Mouse (Mus musculus) forebrain, embryonic 16.5 days (tissue): ENCODE results near the gene Lrig2. TPM values are rescaled to one million over a fixed set of nuclear protein-coding genes. Genes with fewer than 3 reads are reported as not detected.

Experiments
- ATAC-seq: fragments of 200-750 bp; cut with Nextera tagmentation; 2 replicates; pipeline ENCODE4 v1.8.0; 2017; ENCODE audit warnings: mild to moderate bottlenecking, moderate library complexity
- H3K27ac ChIP-seq: fragments of 300-500 bp; sonication (generic); 2 replicates; pipeline ENCODE4 v1.5.1; 2014; ENCODE audit warnings: low read length, control low read depth
- H3K27me3 ChIP-seq: fragments of 300-500 bp; sonication (generic); replicated peaks from 2 replicates; pipeline ENCODE4 v1.6.1; 2014; ENCODE audit warnings: low read length; ENCODE audit not compliant: control insufficient read depth, insufficient read depth
- H3K36me3 ChIP-seq: fragments of 300-500 bp; sonication (generic); 2 replicates; pipeline ENCODE4 v1.6.1; 2014; ENCODE audit not compliant: control insufficient read depth, insufficient read depth
- H3K4me1 ChIP-seq: fragments of 300-500 bp; sonication (generic); replicated peaks from 2 replicates; pipeline ENCODE4 v1.6.1; 2014; ENCODE audit warnings: low read length; ENCODE audit not compliant: control insufficient read depth, insufficient read depth
- H3K4me2 ChIP-seq: fragments of 300-500 bp; sonication (generic); 2 replicates; pipeline ENCODE4 v1.6.1; 2014; ENCODE audit warnings: mild to moderate bottlenecking, low read length, control low read depth
- H3K4me3 ChIP-seq: fragments of 300-500 bp; sonication (generic); replicated peaks from 2 replicates; pipeline ENCODE4 v1.5.1; 2014; ENCODE audit warnings: mild to moderate bottlenecking, low read length, control low read depth
- H3K9ac ChIP-seq: fragments of 300-500 bp; sonication (generic); replicated peaks from 2 replicates; pipeline ENCODE4 v1.6.1; 2014; ENCODE audit warnings: low read depth, low read length, control low read depth
- H3K9me3 ChIP-seq: fragments of 300-500 bp; sonication (generic); 2 replicates; pipeline ENCODE4 v1.6.1; 2016; ENCODE audit warnings: low read length; ENCODE audit not compliant: control insufficient read depth
- WGBS: fragments of 180-500 bp; shearing (Covaris S2); extraction: QIAGEN DNeasy Blood & Tissue Kit; methylation state at CpG from one replicate; pipeline ENCODE4 v1.1.7; 2014; 5-methylcytosine and 5-hydroxymethylcytosine counted together
- polyA plus RNA-seq: library from polyadenylated mRNA; unstranded; fragments of >200 nt; fragmentation: Nextera tagmentation; extraction: Ambion mirVana; gene quantifications from 2 replicates; pipeline ENCODE4 v1.2.1, GENCODE M21; 2015

Lrig2 gene
- polyA plus RNA-seq, 1 experiment from 2014 or later: 34.0 TPM

GRCm38 (mm10) chr3:104533223-104533622, 21.5 kb upstream of the Lrig2 start:
- Histone ChIP-seq H3K9me3 (no peaks in the 10 kb centered on the region), H3K4me3 (no peak overlapping the region), H3K9ac (no peak overlapping the region), H3K4me2 (no peak overlapping the region), H3K4me1 (no peaks in the 10 kb centered on the region), H3K27ac (no peak overlapping the region), H3K36me3 (no peaks in the 10 kb centered on the region), H3K27me3 (no peaks in the 10 kb centered on the region)
- WGBS: 90% methylated on average over 1 of the region's 1 CpGs
- ATAC-seq: no peak

GRCm38 (mm10) chr3:104526115-104526882, 14.6 kb upstream of the Lrig2 start:
- WGBS: 74% methylated on average over 4 of the region's 4 CpGs
- Histone ChIP-seq H3K27me3 (no peaks in the 10 kb centered on the region), H3K4me2 (no peak overlapping the region), H3K4me1 (no peaks in the 10 kb centered on the region), H3K9ac (no peak overlapping the region), H3K4me3 (no peak overlapping the region), H3K9me3 (no peaks in the 10 kb centered on the region), H3K27ac (no peak overlapping the region), H3K36me3 (no peaks in the 10 kb centered on the region)
- ATAC-seq: no peak

- no peaks in the 10 kb centered on the region for H3K27me3 ChIP-seq
- no peak overlapping the region for H3K27ac ChIP-seq
- H3K36me3 ChIP-seq: no peaks in the 10 kb centered on the region
- H3K4me2 ChIP-seq: no peak overlapping the region
- H3K9me3 ChIP-seq: no peaks in the 10 kb centered on the region
- no peaks in the 10 kb centered on the region for H3K4me1 ChIP-seq
- no peak overlapping the region for H3K9ac ChIP-seq
- WGBS: 33% methylated on average over 2 of the region's 2 CpGs
- ATAC-seq: no peak
- no peak overlapping the region for H3K4me3 ChIP-seq
Measured at GRCm38 (mm10) chr3:104525516-104525915, 13.8 kb upstream of the Lrig2 start.

- 87% methylated on average over 1 of the region's 1 CpGs for WGBS
- no peaks in the 10 kb centered on the region for H3K9me3 ChIP-seq
- H3K4me3 ChIP-seq: no peak overlapping the region
- no peak overlapping the region for H3K27ac ChIP-seq
- no peaks in the 10 kb centered on the region for H3K4me1 ChIP-seq
- no peak for ATAC-seq
- no peak overlapping the region for H3K4me2 ChIP-seq
- H3K27me3 ChIP-seq: no peaks in the 10 kb centered on the region
- H3K9ac ChIP-seq: no peak overlapping the region
- no peaks in the 10 kb centered on the region for H3K36me3 ChIP-seq
Measured at GRCm38 (mm10) chr3:104525029-104525428, 13.3 kb upstream of the Lrig2 start.

GRCm38 (mm10) chr3:104523333-104523871, 11.7 kb upstream of the Lrig2 start:
- Histone ChIP-seq H3K27me3 (no peaks in the 10 kb centered on the region), H3K36me3 (no peaks in the 10 kb centered on the region), H3K9me3 (no peaks in the 10 kb centered on the region), H3K4me1 (no peaks in the 10 kb centered on the region), H3K4me2 (no peak overlapping the region), H3K27ac (no peak overlapping the region), H3K4me3 (no peak overlapping the region), H3K9ac (no peak overlapping the region)
- no peak for ATAC-seq
- 79% methylated on average over 4 of the region's 4 CpGs for WGBS

GRCm38 (mm10) chr3:104521341-104521924, 9.7 kb upstream of the Lrig2 start:
- Histone ChIP-seq H3K27ac (no peak overlapping the region), H3K36me3 (no peaks in the 10 kb centered on the region), H3K27me3 (no peaks in the 10 kb centered on the region), H3K4me3 (no peak overlapping the region), H3K9me3 (no peaks in the 10 kb centered on the region), H3K4me1 (no peaks in the 10 kb centered on the region), H3K9ac (no peak overlapping the region), H3K4me2 (no peak overlapping the region)
- ATAC-seq: no peak
- 41% methylated on average over 3 of the region's 3 CpGs for WGBS

GRCm38 (mm10) chr3:104520471-104520870, 8.8 kb upstream of the Lrig2 start:
- H3K9ac ChIP-seq: no peak overlapping the region
- H3K36me3 ChIP-seq: no peaks in the 10 kb centered on the region
- no peak overlapping the region for H3K4me3 ChIP-seq
- H3K4me1 ChIP-seq: no peaks in the 10 kb centered on the region
- H3K27me3 ChIP-seq: no peaks in the 10 kb centered on the region
- no peak for ATAC-seq
- H3K9me3 ChIP-seq: no peaks in the 10 kb centered on the region
- no peak overlapping the region for H3K27ac ChIP-seq
- 65% methylated on average over 3 of the region's 3 CpGs for WGBS
- no peak overlapping the region for H3K4me2 ChIP-seq

- Histone ChIP-seq H3K36me3 (no peaks in the 10 kb centered on the region), H3K9ac (no peak overlapping the region), H3K27ac (no peak overlapping the region), H3K4me3 (no peak overlapping the region), H3K9me3 (no peaks in the 10 kb centered on the region), H3K4me2 (no peak overlapping the region), H3K27me3 (no peaks in the 10 kb centered on the region), H3K4me1 (no peaks in the 10 kb centered on the region)
- 77% methylated on average over 6 of the region's 6 CpGs for WGBS
- no peak for ATAC-seq
Measured at GRCm38 (mm10) chr3:104518931-104519330, 7.2 kb upstream of the Lrig2 start.

GRCm38 (mm10) chr3:104518411-104518810, 6.7 kb upstream of the Lrig2 start:
- H3K4me2 ChIP-seq: no peak overlapping the region
- no peaks in the 10 kb centered on the region for H3K36me3 ChIP-seq
- H3K9me3 ChIP-seq: no peaks in the 10 kb centered on the region
- H3K27me3 ChIP-seq: no peaks in the 10 kb centered on the region
- ATAC-seq: no peak
- H3K27ac ChIP-seq: no peak overlapping the region
- H3K4me3 ChIP-seq: no peak overlapping the region
- H3K4me1 ChIP-seq: no peaks in the 10 kb centered on the region
- H3K9ac ChIP-seq: no peak overlapping the region
- 87% methylated on average over 3 of the region's 3 CpGs for WGBS
